Mouse (Mus musculus): ENCODE measurements around the gene Cacna2d3. TPM values are rescaled to one million over a fixed set of nuclear protein-coding genes. Genes with fewer than 3 reads are reported as not detected.

Gene Cacna2d3
- polyA plus RNA-seq, 1 experiment from 2014 or later = 3.3 TPM

GRCm38 (mm10) chr14:29027276-29027675 is 694.4 kb downstream of the Cacna2d3 start:
- WGBS = 87% methylated on average over 5 of the region's 5 CpGs
- no peak overlapping the region for H3K4me3 ChIP-seq (replicated peaks)
- peaks cover 30% of the 10 kb centered on the region for H3K4me1 ChIP-seq (replicated peaks)
- no peak overlapping the region for H3K4me2 ChIP-seq
- no peaks in the 10 kb centered on the region for H3K36me3 ChIP-seq
- H3K9me3 ChIP-seq = no peaks in the 10 kb centered on the region
- H3K9ac ChIP-seq (replicated peaks) = no peak overlapping the region
- ATAC-seq (ENCODE audit: insufficient number of reproducible peaks, insufficient read depth, low FRiP score, low TSS enrichment, low read depth) = no peak
- no peak overlapping the region for H3K27ac ChIP-seq
- no peaks in the 10 kb centered on the region for H3K27me3 ChIP-seq

- 84% methylated on average over 6 of the region's 6 CpGs for WGBS
These were observed 696.3 kb downstream of the Cacna2d3 start for GRCm38 (mm10) chr14:29025335-29025734.

GRCm38 (mm10) chr14:29023246-29023645 is 698.4 kb downstream of the Cacna2d3 start:
- no peak overlapping the region for H3K4me3 ChIP-seq (replicated peaks)
- no peak overlapping the region for H3K9ac ChIP-seq (replicated peaks)
- no peak overlapping the region for H3K4me2 ChIP-seq
- H3K27ac ChIP-seq = no peak overlapping the region
- 92% methylated on average over 4 of the region's 4 CpGs for WGBS
- no peaks in the 10 kb centered on the region for H3K27me3 ChIP-seq
- H3K36me3 ChIP-seq = no peaks in the 10 kb centered on the region
- ATAC-seq (ENCODE audit: insufficient number of reproducible peaks, insufficient read depth, low FRiP score, low TSS enrichment, low read depth) = no peak
- H3K9me3 ChIP-seq = no peaks in the 10 kb centered on the region
- peaks cover 10% of the 10 kb centered on the region for H3K4me1 ChIP-seq (replicated peaks)

More at GRCm38 (mm10) chr14:29025335-29025734, 696.3 kb downstream of the Cacna2d3 start:
- Histone ChIP-seq H3K9ac (replicated peaks) (no peak overlapping the region), H3K4me3 (replicated peaks) (no peak overlapping the region), H3K27me3 (no peaks in the 10 kb centered on the region), H3K27ac (no peak overlapping the region), H3K4me1 (replicated peaks) (peaks cover 24% of the 10 kb centered on the region), H3K4me2 (no peak overlapping the region), H3K36me3 (no peaks in the 10 kb centered on the region), H3K9me3 (no peaks in the 10 kb centered on the region)
- no peak for ATAC-seq (ENCODE audit: insufficient number of reproducible peaks, insufficient read depth, low FRiP score, low TSS enrichment, low read depth)

- Histone ChIP-seq H3K27me3 (no peaks in the 10 kb centered on the region), H3K27ac (no peak overlapping the region), H3K4me3 (replicated peaks) (no peak overlapping the region), H3K4me1 (replicated peaks) (peaks cover 13% of the 10 kb centered on the region), H3K9me3 (no peaks in the 10 kb centered on the region), H3K36me3 (no peaks in the 10 kb centered on the region), H3K9ac (replicated peaks) (no peak overlapping the region), H3K4me2 (no peak overlapping the region)
- no peak for ATAC-seq (ENCODE audit: insufficient number of reproducible peaks, insufficient read depth, low FRiP score, low TSS enrichment, low read depth)
- 78% methylated on average over 4 of the region's 4 CpGs for WGBS
These were observed 700.4 kb downstream of the Cacna2d3 start for GRCm38 (mm10) chr14:29021295-29021694.

GRCm38 (mm10) chr14:29018316-29019000 is 703.2 kb downstream of the Cacna2d3 start:
- 46% methylated on average over 7 of the region's 7 CpGs for WGBS
- no peaks in the 10 kb centered on the region for H3K27me3 ChIP-seq
- ATAC-seq (ENCODE audit: insufficient number of reproducible peaks, insufficient read depth, low FRiP score, low TSS enrichment, low read depth) = no peak

GRCm38 (mm10) chr14:29017883-29018282 is 703.8 kb downstream of the Cacna2d3 start, which contains the start of gene Lrtm1:
Gene Lrtm1 (plus strand): TSS chr14:29018208.
- Histone ChIP-seq H3K9me3 (no peaks in the 10 kb centered on the region), H3K4me3 (replicated peaks) (no peak within 1 kb of the TSS), H3K27ac (no peak within 1 kb of the TSS), H3K9ac (replicated peaks) (no peak within 1 kb of the TSS), H3K27me3 (no peaks in the 10 kb centered on the region), H3K4me2 (no peak within 1 kb of the TSS), H3K36me3 (no peaks in the 10 kb centered on the region), H3K4me1 (replicated peaks) (peaks cover 19% of the 10 kb centered on the region)
- WGBS = 8% methylated on average over 5 of the region's 5 CpGs
- no peak for ATAC-seq (ENCODE audit: insufficient number of reproducible peaks, insufficient read depth, low FRiP score, low TSS enrichment, low read depth)

More at GRCm38 (mm10) chr14:29018316-29019000, 703.2 kb downstream of the Cacna2d3 start:
- Histone ChIP-seq H3K9ac (replicated peaks) (no peak overlapping the region), H3K4me3 (replicated peaks) (no peak overlapping the region), H3K36me3 (no peaks in the 10 kb centered on the region), H3K4me2 (no peak overlapping the region), H3K9me3 (no peaks in the 10 kb centered on the region), H3K4me1 (replicated peaks) (peaks cover 19% of the 10 kb centered on the region), H3K27ac (no peak overlapping the region)

- WGBS = 23% methylated on average over 5 of the region's 5 CpGs
- Histone ChIP-seq H3K27ac (peak overlapping the region; percentile 29; the same call in 1 of the 2 replicates), H3K4me2 (no peak overlapping the region), H3K9ac (replicated peaks) (no peak overlapping the region), H3K4me3 (replicated peaks) (no peak overlapping the region), H3K36me3 (no peaks in the 10 kb centered on the region), H3K4me1 (replicated peaks) (peaks cover 19% of the 10 kb centered on the region), H3K9me3 (0 out of 2 replicates have a peak, but pooled peaks cover 4% of the 10 kb centered on the region), H3K27me3 (no peaks in the 10 kb centered on the region)
- no peak for ATAC-seq (ENCODE audit: insufficient number of reproducible peaks, insufficient read depth, low FRiP score, low TSS enrichment, low read depth)
These were observed 705.8 kb downstream of the Cacna2d3 start for GRCm38 (mm10) chr14:29015896-29016295.

- WGBS = 87% methylated on average over 2 of the region's 2 CpGs
- Histone ChIP-seq H3K4me1 (replicated peaks) (peaks cover 19% of the 10 kb centered on the region), H3K36me3 (no peaks in the 10 kb centered on the region), H3K27ac (no peak overlapping the region), H3K4me3 (replicated peaks) (no peak overlapping the region), H3K9ac (replicated peaks) (no peak overlapping the region), H3K9me3 (0 out of 2 replicates have a peak, but pooled peaks cover 4% of the 10 kb centered on the region), H3K27me3 (no peaks in the 10 kb centered on the region), H3K4me2 (no peak overlapping the region)
- no peak for ATAC-seq (ENCODE audit: insufficient number of reproducible peaks, insufficient read depth, low FRiP score, low TSS enrichment, low read depth)
These were observed 707.0 kb downstream of the Cacna2d3 start for GRCm38 (mm10) chr14:29014680-29015079.

- WGBS = 90% methylated on average over 3 of the region's 3 CpGs
- 0 out of 2 replicates have a peak, but pooled peaks cover 4% of the 10 kb centered on the region for H3K9me3 ChIP-seq
- no peaks in the 10 kb centered on the region for H3K36me3 ChIP-seq
- no peak overlapping the region for H3K4me3 ChIP-seq (replicated peaks)
- H3K4me1 ChIP-seq (replicated peaks) = peaks cover 19% of the 10 kb centered on the region
- no peak overlapping the region for H3K27ac ChIP-seq
- no peak for ATAC-seq (ENCODE audit: insufficient number of reproducible peaks, insufficient read depth, low FRiP score, low TSS enrichment, low read depth)
- no peaks in the 10 kb centered on the region for H3K27me3 ChIP-seq
- no peak overlapping the region for H3K9ac ChIP-seq (replicated peaks)
- no peak overlapping the region for H3K4me2 ChIP-seq
These were observed 708.5 kb downstream of the Cacna2d3 start for GRCm38 (mm10) chr14:29013161-29013560.

GRCm38 (mm10) chr14:29009644-29010043 is 712.0 kb downstream of the Cacna2d3 start:
- no peak overlapping the region for H3K4me3 ChIP-seq (replicated peaks)
- 0 out of 2 replicates have a peak, but pooled peaks cover 4% of the 10 kb centered on the region for H3K9me3 ChIP-seq
- no peaks in the 10 kb centered on the region for H3K36me3 ChIP-seq
- H3K4me1 ChIP-seq (replicated peaks) = peaks cover 7% of the 10 kb centered on the region
- ATAC-seq (ENCODE audit: insufficient number of reproducible peaks, insufficient read depth, low FRiP score, low TSS enrichment, low read depth) = no peak
- 93% methylated on average over 4 of the region's 4 CpGs for WGBS
- H3K27ac ChIP-seq = no peak overlapping the region
- no peak overlapping the region for H3K9ac ChIP-seq (replicated peaks)
- H3K4me2 ChIP-seq = no peak overlapping the region
- no peaks in the 10 kb centered on the region for H3K27me3 ChIP-seq

- Histone ChIP-seq H3K9me3 (no peaks in the 10 kb centered on the region), H3K27ac (no peak overlapping the region), H3K27me3 (no peaks in the 10 kb centered on the region), H3K4me1 (replicated peaks) (peaks cover 7% of the 10 kb centered on the region), H3K9ac (replicated peaks) (no peak overlapping the region), H3K36me3 (no peaks in the 10 kb centered on the region), H3K4me3 (replicated peaks) (no peak overlapping the region), H3K4me2 (no peak overlapping the region)
- ATAC-seq (ENCODE audit: insufficient number of reproducible peaks, insufficient read depth, low FRiP score, low TSS enrichment, low read depth) = no peak; the same call in 1 of the 2 replicates
- WGBS = 65% methylated on average over 4 of the region's 5 CpGs
These were observed 716.3 kb downstream of the Cacna2d3 start for GRCm38 (mm10) chr14:29005228-29005840.
